Mouse (Mus musculus) myocyte (in vitro differentiated cells): ENCODE results near the gene Fam25c. TPM values are rescaled to one million over a fixed set of nuclear protein-coding genes. Genes with fewer than 3 reads are reported as not detected.

Source experiments
- H3K27me3 ChIP-seq: one replicate; pipeline ENCODE4 v1.6.1; 2011; ENCODE audit not compliant: control insufficient read depth, insufficient read depth, insufficient read length
- H3K36me3 ChIP-seq: one replicate; pipeline ENCODE4 v1.6.1; 2011; ENCODE audit not compliant: control insufficient read depth, insufficient read depth
- H3K4me2 ChIP-seq: one replicate; pipeline ENCODE4 v1.6.1; 2011; ENCODE audit warnings: low read depth, control low read depth
- H3K4me3 ChIP-seq: one replicate; pipeline ENCODE4 v1.5.1; 2011; ENCODE audit warnings: mild to moderate bottlenecking, control low read depth, moderate library complexity
- H3K79me2 ChIP-seq: one replicate; pipeline ENCODE4 v1.6.1; 2011; ENCODE audit not compliant: control insufficient read depth, insufficient read depth
- H3ac ChIP-seq: one replicate; pipeline ENCODE4 v1.6.1; 2011; ENCODE audit not compliant: control insufficient read depth, insufficient read length
- CEBPB ChIP-seq: IDR thresholded peaks from 2 replicates; pipeline ENCODE4 v1.6.1; 2011; ENCODE audit warnings: mild to moderate bottlenecking, moderate library complexity; ENCODE audit not compliant: poor library complexity, insufficient read depth, severe bottlenecking
- E2F4 ChIP-seq: IDR thresholded peaks from one replicate; pipeline ENCODE4 v1.6.1; 2011; ENCODE audit warnings: mild to moderate bottlenecking, control low read depth, moderate library complexity; ENCODE audit not compliant: insufficient read depth
- MAX ChIP-seq: IDR thresholded peaks from one replicate; pipeline ENCODE4 v1.6.1; 2011; ENCODE audit warnings: low read depth, mild to moderate bottlenecking, control low read depth
- MYOD1 ChIP-seq, 3 experiments: IDR thresholded peaks; one replicate each; pipeline ENCODE4 v1.6.1; 2011; ENCODE audit warnings: control low read depth in 2 of 3, low read depth in 2 of 3, mild to moderate bottlenecking in 2 of 3, moderate library complexity in 1 of 3; ENCODE audit not compliant: insufficient read length in 2 of 3, control insufficient read depth in 1 of 3
- MYOG ChIP-seq, 3 experiments: IDR thresholded peaks; one replicate each; pipeline ENCODE4 v1.6.1; 2011; ENCODE audit warnings: control low read depth in 2 of 3, low read depth in 2 of 3, mild to moderate bottlenecking in 2 of 3; ENCODE audit not compliant: insufficient read length in 2 of 3, control insufficient read depth in 1 of 3, insufficient read depth in 1 of 3
- POLR2A ChIP-seq: IDR thresholded peaks from one replicate; pipeline ENCODE4 v1.6.1; 2011; ENCODE audit warnings: low read depth, mild to moderate bottlenecking, control low read depth, moderate library complexity; ENCODE audit not compliant: insufficient read length
- POLR2AphosphoS2 ChIP-seq: IDR thresholded peaks from one replicate; pipeline ENCODE4 v1.6.1; 2011; ENCODE audit warnings: low read depth, control low read depth; ENCODE audit not compliant: insufficient read length
- REST ChIP-seq: IDR thresholded peaks from one replicate; pipeline ENCODE4 v1.6.1; 2011; ENCODE audit warnings: mild to moderate bottlenecking, control low read depth, moderate library complexity; ENCODE audit not compliant: insufficient read depth, insufficient read length
- SRF ChIP-seq: IDR thresholded peaks from one replicate; pipeline ENCODE4 v1.6.1; 2011; ENCODE audit warnings: low read depth; ENCODE audit not compliant: control insufficient read depth, insufficient read length
- TCF12 ChIP-seq: IDR thresholded peaks from one replicate; pipeline ENCODE4 v1.6.1; 2011; ENCODE audit warnings: mild to moderate bottlenecking, control low read depth; ENCODE audit not compliant: poor library complexity, insufficient read depth, severe bottlenecking
- TCF3 ChIP-seq: IDR thresholded peaks from one replicate; pipeline ENCODE4 v1.6.1; 2011; ENCODE audit warnings: low read depth, control low read depth; ENCODE audit not compliant: insufficient read length
- USF1 ChIP-seq: IDR thresholded peaks from one replicate; pipeline ENCODE4 v1.6.1; 2011; ENCODE audit warnings: low read depth, mild to moderate bottlenecking, control low read depth, moderate library complexity
- polyA plus RNA-seq: library from polyadenylated mRNA; unstranded; fragments of >200 nt; fragmentation: generic; extraction: Trizol; gene quantifications from one replicate; pipeline ENCODE4 v1.2.1, GENCODE M21; 2012; ENCODE audit warnings: missing spikeins

Gene Fam25c
- polyA plus RNA-seq, 1 experiment = not detected

DNA sequence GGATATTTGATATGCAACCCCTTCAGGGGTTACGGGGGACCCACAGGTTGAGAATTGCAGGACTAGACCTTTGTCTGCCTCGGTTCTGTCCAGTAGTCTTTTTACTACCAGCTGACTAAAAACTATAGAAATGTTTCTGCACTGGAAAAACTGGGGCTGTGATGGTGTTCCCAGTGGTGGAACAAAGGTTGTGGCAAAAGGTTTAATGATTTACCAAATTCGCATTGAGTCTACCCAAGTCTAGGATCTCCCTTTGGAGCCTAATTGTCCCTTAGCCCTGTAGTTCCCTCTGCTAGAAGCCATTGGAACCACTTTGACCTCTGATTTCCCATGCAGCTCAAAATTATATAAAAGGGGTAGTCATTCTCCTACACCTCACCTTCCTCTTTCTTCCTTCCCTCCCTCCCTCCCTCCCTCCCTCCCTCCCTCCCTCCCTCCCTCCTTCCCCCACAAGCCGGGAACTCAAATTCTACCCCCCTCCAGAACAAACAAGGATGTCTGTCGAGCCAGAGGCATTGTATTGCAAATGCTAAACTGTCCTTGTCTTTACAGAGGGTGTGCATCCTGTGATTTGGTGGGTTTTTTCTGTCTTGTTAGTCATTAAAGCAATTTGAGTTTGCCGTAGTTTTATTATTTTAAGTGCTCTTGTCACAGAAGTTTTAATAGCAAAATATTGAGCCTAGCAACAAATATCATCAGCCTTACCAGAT lies 42.7 kb downstream of the Fam25c start:
- TF ChIP-seq POLR2A (no peak), CEBPB (no peak), E2F4 (no peak), REST (no peak), MYOG (IDR thresholded peaks at IDR 0.05; ENCODE audit: control insufficient read depth in 1 of 3, insufficient read depth in 1 of 3, insufficient read length in 2 of 3, low read depth in 2 of 3) (no peak), TCF3 (no peak), MAX (no peak), MYOD1 (IDR thresholded peaks at IDR 0.05; ENCODE audit: control insufficient read depth in 1 of 3, insufficient read length in 2 of 3, low read depth in 2 of 3) (no peak), POLR2AphosphoS2 (no peak), USF1 (no peak), SRF (no peak), TCF12 (no peak)
- Histone ChIP-seq H3ac (no peak overlapping the region), H3K36me3 (peaks cover 2% of the 10 kb centered on the region), H3K79me2 (peaks cover 66% of the 10 kb centered on the region), H3K27me3 (no peaks in the 10 kb centered on the region), H3K4me2 (peak overlapping the region; percentile 76), H3K4me3 (peak overlapping the region; percentile 65)

DNA sequence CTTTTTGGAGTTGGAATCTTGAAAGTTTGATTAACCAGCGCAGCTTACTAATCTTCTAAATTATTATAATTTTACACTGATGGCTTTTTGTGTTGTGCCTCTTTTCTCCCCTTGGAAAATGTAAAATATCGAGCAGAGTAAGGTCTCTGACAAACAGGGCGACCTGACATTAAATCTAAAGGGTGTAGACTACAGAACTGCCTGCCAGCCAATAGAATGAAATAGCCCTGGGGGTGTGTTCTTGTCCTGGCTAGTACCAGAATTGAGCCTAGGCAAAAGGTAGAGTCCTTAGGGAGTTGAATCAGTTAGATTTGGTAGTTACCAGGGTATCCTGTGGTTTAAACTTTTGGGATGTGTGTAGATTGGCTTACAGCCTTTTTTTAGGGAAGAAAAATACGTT lies 43.5 kb downstream of the Fam25c start:
- Histone ChIP-seq H3K4me3 (peak overlapping the region; percentile 65), H3K27me3 (no peaks in the 10 kb centered on the region), H3ac (peak overlapping the region; percentile 54), H3K79me2 (peaks cover 58% of the 10 kb centered on the region), H3K4me2 (peak overlapping the region; percentile 76), H3K36me3 (peaks cover 10% of the 10 kb centered on the region)
- no peak for TF ChIP-seq TCF12

DNA sequence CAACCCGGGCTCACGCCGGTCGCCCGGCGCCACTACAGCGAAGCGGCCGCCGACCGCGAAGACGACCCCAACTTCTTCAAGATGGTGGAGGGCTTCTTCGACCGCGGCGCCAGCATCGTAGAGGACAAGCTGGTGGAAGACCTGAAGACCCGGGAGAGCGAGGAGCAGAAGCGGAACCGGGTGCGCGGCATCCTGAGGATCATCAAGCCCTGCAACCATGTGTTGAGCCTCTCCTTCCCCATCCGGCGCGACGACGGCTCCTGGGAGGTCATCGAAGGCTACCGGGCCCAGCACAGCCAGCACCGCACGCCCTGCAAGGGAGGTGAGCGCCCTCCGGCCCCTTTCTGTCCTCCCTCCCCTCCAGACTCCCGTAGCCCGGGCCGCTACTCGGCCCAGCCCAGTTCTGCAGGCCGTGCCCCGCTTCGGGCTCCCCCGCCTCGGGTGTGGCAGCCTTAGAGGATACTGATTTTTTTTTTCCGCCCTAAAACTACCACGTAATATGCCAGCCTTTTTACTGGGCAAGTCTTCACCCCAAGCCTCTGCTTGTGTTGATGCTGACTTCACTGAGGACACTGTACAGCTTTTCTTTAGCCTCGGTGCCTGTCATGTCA lies 44.1 kb downstream of the Fam25c start:
- peak overlapping the region; percentile 65 for H3K4me3 ChIP-seq
- H3ac ChIP-seq = peak overlapping the region; percentile 54
- peak overlapping the region; percentile 76 for H3K4me2 ChIP-seq
- TF ChIP-seq E2F4 (no peak), MAX (no peak), MYOG (IDR thresholded peaks at IDR 0.05; ENCODE audit: control insufficient read depth in 1 of 3, insufficient read depth in 1 of 3, insufficient read length in 2 of 3, low read depth in 2 of 3) (peak in 1 of 3 experiments; percentile 9)
- no peaks in the 10 kb centered on the region for H3K27me3 ChIP-seq
- H3K79me2 ChIP-seq = peaks cover 52% of the 10 kb centered on the region
- peaks cover 12% of the 10 kb centered on the region for H3K36me3 ChIP-seq

DNA sequence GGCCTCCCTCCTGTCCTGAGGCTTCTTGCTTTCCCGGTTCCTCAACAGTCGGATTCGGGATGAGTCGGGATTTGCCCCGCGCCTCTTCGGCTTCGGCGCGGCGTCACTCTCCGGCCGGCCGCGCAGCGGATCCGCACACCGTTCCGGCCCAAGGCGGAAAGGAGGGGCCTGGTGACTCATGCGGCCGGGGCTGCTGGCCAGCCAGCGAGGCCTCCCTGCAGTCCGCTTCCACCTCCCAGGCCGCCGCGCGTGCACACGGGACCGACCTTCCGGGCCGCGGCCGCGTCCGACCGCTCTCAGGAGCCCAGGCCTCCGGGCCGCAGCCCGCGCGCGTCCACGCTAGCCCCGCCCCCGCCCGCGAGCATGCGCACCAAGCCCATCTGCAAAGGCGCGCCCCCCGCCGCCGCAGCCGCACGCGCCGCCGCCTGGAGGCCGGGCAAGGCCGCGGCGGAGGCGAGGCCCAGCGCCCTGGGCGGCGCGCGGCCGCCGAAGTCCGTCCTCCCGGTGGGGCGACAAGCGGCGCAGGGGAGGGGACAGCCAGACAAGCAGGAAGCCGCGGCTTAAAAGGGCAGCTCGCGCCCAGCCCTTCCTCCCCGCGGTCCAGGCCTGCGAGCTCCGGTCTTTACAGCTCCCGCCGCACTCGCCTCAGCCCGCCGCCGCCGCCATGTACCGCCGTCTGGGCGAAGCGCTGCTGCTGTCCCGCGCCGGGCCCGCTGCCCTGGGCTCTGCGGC lies 44.8 kb downstream of the Fam25c start, which contains the start of the genes Shld2 and Glud1:
Gene Shld2, minus strand, starts transcription at position 260 of the 732 bp plus-strand sequence.
Gene Glud1, plus strand, starts transcription at position 494 of the 732 bp plus-strand sequence.
- H3K27me3 ChIP-seq = no peaks in the 10 kb centered on the region
- peak within 1 kb of the TSS; percentile 90 for H3K4me2 ChIP-seq
- H3K4me3 ChIP-seq = peak within 1 kb of the TSS; percentile 65
- TF ChIP-seq SRF = peak; percentile 73
- peak; percentile 84 for TF ChIP-seq POLR2A
- no peak for TF ChIP-seq REST
- peak; percentile 94 for TF ChIP-seq POLR2AphosphoS2
- TF ChIP-seq TCF3 = no peak
- no peak for TF ChIP-seq MAX
- TF ChIP-seq E2F4 = no peak
- TF ChIP-seq TCF12 = no peak
- TF ChIP-seq MYOG (IDR thresholded peaks at IDR 0.05; ENCODE audit: control insufficient read depth in 1 of 3, insufficient read depth in 1 of 3, insufficient read length in 2 of 3, low read depth in 2 of 3) = peak in 1 of 3 experiments; percentile 28
- H3K79me2 ChIP-seq = peaks cover 45% of the 10 kb centered on the region
- peaks cover 12% of the 10 kb centered on the region for H3K36me3 ChIP-seq
- H3ac ChIP-seq = peak within 1 kb of the TSS; percentile 54

DNA sequence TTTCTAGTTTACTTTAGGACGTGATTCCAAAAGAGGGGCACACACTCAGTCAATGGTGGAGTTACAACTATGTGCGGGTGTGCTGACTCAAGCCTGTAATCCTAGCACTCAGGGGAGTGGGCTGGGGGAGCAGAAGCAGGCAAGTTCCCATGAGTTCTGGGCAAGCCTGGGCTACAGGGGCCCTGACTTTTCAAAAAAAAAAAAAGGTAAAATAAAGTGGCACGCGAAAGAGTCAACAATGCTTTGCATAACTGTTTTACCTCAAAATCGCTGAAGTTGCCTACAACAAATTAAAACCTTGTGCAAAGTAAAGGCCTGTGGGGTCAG lies 45.4 kb downstream of the Fam25c start:
- Histone ChIP-seq H3K36me3 (peaks cover 12% of the 10 kb centered on the region), H3K4me3 (peak overlapping the region; percentile 65), H3K27me3 (no peaks in the 10 kb centered on the region), H3K79me2 (peaks cover 40% of the 10 kb centered on the region), H3K4me2 (peak overlapping the region; percentile 90), H3ac (peak overlapping the region; percentile 54)
- TF ChIP-seq USF1 = no peak
- no peak for TF ChIP-seq POLR2AphosphoS2
- TF ChIP-seq CEBPB = no peak
- TF ChIP-seq REST = no peak
- TF ChIP-seq TCF3 = no peak
- TF ChIP-seq POLR2A = no peak
- no peak for TF ChIP-seq MYOD1 (IDR thresholded peaks at IDR 0.05; ENCODE audit: control insufficient read depth in 1 of 3, insufficient read length in 2 of 3, low read depth in 2 of 3)
- TF ChIP-seq E2F4 = no peak
- no peak for TF ChIP-seq MYOG (IDR thresholded peaks at IDR 0.05; ENCODE audit: control insufficient read depth in 1 of 3, insufficient read depth in 1 of 3, insufficient read length in 2 of 3, low read depth in 2 of 3)
